Mouse (Mus musculus) spleen, postnatal 10 days (tissue): ENCODE data around the gene Smg9.
A peak's percentile ranks its signal among the peaks of the same experiment; 100 is the strongest.
"Not testable (repeated sequence)": the region's sequence is repeated elsewhere in the genome, so short reads cannot be mapped to it uniquely, and the experiment has no call there.

Source experiments
- DNase-seq, 2 experiments: peaks; one replicate each; pipeline ENCODE4 v3.0.0; 2021 to 2022; ENCODE audit warnings: low spot score in 2 of 2

Gene Smg9

DNA sequence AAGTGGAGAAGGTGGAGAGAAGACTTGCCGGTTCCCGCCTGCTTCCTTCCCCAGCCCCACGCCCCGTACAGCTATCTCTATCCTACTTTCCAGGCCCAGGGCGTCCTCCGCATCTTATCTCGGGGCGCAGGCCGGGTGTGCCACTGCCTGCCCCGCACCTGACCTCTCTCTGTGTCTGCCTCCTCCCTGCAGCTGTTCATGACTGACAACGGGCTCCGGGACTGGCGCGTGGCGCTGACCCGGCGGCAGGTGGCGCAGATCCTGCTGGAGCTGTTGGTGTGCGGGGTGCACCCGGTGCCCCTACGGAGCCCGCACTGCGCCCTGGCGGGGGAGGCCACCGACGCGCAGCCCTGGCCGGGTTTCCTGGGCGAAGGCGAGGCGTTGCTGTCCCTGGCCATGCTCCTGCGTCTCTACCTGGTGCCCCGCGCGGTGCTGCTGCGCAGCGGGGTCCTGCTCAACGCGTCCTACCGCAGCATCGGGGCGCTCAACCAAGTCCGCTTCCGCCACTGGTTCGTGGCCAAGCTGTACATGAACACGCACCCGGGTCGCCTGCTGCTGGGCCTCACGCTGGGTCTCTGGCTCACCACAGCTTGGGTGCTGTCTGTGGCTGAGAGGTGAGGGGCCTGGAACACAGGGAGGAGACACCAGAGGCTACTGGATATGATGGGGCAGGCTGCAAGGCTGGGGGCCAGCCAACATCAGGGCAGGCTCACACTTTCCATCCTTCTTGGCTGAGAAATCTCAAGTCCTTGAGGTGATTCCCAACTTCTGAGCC lies 22.1 kb upstream of the Smg9 start:
- peak; percentile 89 to 95 for DNase-seq

DNA sequence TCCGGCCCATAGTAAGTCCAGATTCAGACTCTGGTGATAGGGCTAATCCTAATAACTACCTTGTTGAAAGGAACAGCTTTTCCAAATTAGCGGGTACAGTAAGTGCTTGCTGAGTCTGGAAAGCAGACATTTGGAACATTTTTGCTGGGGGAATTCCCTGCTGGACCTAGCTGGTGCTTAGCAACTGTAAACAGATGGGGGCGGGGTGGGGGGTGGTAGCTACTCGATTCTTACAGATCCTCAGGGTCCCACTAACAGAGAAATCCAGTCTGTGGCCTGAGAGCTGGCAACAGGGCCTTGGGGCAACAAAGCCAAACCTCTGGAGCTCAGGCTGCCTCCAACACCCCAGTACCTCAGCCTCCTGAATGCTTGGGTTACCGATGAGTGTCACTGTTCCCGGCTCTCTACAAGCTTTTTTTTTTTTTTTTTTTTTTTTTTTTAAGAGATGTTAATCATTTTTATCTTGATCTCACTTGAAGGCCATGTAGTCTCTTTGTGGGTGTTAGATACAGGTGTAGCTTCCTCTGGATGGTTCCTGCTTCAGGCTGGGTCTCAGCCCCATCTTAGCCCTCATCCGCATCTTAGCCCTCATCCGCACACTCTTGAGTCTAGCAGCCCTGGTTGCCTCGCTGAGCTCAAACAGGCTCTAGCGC lies 21.2 kb upstream of the Smg9 start:
- DNase-seq = peak in 1 of 2 experiments; percentile 28

DNA sequence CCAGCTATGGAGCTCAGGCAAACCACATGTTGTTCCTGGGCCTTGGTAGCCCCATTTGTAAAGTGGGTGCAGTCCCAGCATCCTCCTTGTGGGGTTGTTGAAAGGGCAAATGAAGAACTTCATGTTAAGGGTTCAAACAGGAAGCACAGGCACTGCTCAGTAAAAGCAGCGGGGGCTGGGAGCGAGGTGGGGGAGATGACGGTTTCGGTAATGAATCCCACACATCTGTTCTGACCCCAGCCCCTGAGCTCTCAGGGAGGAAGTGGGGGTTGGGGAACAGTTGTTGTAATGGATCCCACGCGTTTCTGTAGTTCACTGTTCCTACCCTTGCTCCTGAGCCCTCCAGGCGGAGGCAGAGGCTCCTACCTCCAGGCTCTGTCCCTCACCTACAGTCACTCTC lies 19.5 kb upstream of the Smg9 start:
- DNase-seq = peak in 1 of 2 experiments; percentile 60

DNA sequence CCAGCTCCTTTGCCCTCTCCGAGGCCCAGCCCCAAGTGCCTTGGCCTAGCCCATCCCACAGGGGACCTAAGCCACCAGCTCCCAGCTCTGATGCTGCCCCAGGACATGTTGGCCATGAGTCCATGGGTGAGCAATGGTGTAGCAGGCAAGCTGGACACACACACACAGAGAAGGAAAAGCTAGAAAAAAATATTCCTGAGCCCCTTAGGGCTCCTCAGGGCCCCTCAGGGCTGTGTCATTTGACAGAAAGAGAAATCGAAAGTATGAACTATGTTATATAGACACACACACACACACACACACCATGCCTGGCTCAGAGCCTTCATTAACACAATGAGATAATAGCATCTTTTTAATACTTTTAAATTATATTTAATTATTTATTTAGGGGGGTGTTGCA lies 19.0 kb upstream of the Smg9 start:
- DNase-seq = no peak

DNA sequence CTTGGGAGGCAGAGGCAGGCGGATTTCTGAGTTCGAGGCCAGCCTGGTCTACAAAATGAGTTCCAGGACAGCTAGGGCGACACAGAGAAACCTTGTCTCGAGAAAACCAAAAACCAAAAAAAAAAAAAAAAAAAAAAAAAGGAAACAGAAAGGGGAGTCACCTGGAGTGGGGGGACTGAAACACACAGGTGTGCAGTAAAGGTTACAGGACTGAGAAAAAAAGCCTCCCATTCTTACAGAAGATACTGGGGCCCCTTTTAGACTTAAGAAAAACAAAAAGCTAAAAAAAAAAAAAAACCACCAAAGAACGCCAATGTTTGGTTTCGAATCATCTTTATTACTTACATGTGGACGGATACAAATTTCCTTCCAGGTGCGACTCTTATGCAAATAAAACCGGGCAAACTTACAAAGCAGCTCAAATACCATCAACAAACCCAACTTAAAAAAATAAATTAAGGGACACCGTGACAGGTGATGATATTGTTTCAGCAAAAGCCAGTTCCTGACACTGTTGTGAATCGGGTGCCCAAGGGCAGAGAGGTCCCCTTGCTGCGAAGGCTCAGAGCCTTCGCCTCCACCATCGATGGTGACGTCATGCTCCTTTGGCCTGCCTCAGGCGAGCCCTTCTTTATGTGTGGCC lies 16.6 kb upstream of the Smg9 start:
- DNase-seq = no peak

DNA sequence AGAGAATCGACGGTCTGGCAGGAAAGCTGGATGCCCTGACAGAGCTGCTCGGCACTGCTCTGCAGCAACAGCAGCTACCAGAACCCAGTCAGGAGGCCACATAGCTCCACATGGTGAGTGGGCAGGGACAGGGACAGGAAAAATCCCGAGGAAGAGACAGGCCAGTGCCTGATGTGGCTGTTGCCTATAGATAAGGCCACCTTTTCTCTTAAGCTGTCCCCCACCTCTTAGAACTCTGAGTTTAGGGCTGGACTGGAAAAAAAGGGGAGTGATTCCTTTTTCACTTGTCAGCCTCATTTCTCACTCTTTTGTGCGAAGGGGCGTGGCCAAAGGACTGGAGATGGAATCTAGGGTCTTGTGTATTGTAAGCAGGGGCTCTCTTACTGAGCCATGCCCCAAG lies 15.3 kb upstream of the Smg9 start:
- no peak for DNase-seq

DNA sequence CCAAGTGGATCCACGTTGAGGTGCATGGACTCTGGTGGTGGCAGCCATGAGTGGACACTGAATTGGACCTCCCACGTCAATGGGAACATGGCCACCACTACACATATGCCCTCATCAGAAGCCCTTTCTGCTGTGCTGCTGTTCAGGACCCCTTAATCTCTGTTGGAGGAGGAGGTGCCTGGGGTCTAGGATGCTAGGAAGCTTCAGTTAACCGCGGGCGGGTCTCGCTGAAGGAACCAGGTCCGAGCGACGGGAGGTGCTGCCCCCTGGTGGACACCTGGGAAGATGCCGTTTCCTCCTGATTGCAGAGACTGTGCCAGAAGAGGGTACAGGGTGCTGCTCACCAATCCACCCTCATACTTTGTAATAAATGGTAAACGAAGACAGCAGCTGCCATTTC lies 14.6 kb upstream of the Smg9 start:
- DNase-seq = peak; percentile 84 to 90

DNA sequence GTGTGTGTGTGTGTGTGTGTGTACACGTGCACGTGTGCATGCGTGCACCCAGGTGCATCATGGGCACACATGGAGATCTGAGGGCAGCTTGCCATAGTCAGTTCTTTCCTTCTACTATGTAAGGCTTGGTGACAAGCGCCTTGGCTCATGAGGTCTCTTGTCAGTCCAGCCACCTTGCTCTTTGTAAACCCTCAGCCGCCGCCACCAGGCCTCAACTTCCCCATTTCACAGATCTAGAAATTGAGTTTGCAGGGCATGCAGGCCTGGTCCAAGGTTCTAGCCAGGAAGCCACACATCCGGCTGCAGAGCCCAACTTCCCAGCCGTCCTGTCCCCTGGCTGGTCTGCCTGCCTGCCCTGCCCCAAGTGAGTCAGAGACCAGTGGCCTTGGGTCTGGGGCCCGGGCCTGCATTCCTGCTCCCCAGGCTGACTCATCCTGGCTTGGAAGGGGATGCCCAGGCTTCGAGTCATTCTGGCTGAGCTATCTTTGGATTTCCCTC lies 12.3 kb upstream of the Smg9 start:
- DNase-seq = no peak

DNA sequence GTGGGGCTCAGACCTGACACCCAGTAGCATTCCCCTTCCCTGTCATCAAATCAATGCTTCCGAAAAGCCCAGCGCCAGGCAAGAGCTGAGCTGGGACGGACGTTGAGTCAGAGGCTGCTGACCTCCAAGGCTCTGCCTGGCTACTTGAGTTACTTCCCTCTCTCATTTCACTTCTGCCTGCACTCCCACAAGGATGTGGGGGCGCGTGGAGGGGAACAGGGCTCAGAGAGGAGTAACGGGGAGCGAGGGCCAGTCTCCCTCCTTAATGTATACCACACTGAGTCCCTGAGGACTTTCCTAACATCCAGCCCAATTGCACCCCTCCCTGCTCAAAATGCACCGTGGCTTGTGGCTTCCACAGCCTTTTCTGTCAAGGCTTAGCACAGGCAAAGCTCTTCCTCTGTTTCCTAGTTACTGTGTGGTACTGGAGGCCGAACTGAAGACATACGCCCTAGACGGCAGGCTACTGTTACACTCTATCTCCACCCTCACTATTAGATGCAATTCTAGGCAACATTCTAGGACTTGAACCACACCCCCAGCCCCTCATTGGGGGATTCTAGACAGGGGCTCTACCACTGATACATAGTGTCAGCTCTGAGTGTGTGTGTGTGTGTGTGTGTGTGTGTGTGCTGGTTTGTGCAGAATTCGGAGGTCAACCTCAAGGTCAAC lies 9.8 kb upstream of the Smg9 start:
- no peak for DNase-seq

DNA sequence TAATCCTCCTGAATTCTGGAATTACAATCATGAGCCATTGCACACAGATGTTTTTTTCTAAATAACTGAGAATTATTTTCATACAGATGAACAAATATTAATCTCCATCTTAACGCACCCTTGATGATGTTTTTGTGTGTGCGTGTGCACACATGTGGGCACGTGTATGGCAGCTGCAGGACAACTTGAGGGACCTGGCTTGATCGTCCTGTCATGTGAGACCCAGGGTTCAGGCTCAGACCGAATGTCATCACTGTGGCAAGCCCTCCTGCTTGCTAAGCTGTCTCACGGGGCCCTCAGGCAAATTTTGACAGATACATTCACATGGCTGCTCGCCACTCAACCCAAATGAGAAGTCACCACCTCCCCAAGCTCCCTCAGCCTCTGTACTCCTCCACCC lies 8.9 kb upstream of the Smg9 start:
- no peak for DNase-seq

DNA sequence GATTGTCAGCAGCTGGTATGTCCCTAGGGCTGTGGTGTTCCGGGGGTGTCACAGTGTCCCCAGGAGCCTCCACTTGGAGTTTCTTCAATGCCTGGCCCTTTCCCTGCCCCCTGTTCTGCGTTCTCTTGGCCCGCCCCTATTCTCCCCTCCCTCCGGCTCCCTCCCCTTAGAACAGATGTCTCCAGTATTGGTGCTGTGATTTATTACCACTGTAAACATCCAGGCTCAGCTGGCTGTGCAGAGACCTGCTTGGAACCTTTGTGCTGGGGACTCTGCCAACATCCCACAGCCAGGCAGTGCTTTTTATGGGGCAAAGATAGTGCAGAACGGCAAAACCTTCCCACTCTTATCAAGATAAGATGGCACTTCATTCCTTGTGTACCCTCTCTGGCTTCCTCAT lies 8.3 kb upstream of the Smg9 start:
- no peak for DNase-seq

DNA sequence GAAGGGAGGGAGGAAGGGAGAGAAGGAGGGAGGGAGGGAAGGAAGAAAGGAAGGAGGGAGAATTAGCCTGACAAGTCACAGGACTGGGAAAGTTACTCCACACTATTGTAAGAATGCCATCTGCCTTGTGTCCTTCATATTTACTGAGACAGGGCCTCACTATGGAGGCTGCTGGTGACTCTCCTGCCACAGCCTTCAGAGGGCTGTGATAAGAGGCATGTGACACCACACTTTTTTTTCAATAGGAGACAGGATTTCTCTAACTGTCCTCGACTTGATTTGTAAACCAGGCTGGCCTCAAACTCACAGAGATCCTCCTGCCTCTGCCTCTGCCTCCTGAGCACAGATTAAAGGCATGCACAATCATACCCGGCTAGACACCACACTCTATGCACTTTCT lies 7.7 kb upstream of the Smg9 start:
- no peak for DNase-seq

DNA sequence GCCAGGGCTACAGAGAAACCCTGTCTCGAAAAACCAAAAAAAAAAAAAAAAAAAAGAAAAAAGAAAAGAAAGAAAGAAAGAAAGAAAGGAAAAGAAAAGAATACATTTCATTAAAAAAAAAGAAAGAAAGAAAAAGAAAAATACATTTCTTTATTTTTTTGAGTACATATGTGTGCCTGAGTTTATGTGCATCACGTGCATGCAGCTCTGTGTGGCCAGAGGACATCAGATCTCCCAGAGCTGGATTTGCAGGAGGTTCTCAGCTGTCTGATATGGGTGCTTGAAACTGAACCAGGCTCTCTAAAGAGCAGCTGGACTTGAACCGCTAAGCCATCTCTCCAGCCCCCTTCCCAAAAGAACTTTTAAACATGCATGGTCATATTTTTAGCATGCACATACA lies 5.4 kb upstream of the Smg9 start:
- no peak for DNase-seq

DNA sequence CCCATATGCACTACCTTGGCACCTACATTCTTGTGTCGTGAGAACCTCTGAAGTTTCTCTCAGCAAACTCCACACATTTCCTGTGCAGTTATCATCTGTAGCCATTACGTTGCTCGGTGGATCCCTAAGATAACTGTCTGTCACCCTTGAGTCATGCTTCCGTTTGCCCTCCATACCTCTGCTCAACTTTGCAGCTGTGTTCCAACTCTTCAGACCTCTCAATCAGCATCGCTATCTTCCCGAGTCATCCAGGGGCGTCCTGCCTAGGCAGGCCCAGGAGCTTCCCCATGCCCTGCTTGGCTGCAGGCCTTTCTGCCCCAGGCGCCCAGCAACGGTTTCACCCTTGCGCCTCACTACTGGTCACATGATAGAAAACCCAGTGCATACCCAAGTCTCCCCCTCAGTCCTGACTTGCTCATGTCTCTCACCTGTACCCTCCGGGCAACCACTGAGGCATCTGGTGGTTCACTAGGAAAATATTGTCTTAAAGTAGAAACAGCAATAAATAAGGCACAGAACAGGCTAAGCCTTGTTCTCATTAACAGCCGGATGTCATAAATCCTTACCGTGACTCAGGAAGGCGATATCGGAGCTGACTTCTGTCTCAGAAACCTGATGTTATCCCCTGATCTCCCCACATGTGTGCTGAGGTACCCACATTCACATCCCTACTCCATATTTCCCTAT lies 4.8 kb upstream of the Smg9 start:
- DNase-seq = no peak

DNA sequence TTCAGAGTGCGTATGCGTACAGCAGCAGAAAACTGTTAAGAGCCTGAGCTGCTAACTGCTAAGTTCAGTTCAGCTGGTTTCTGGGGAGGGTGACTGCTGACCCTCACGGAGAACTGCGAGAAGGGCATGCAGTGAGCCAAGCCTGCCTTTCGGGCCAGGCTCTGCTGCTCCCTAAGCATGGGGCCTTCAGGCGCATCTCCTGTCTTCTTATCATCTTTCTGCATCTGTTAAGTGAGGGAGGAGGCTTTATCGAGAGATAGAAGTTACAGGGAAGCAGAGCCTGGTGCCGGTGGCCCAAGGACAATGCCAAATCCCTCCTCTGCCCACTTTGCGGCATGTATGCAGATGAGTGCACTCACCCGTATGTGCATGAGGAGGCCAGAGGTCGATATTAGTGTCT lies 2.6 kb upstream of the Smg9 start:
- peak in 1 of 2 experiments; percentile 44 for DNase-seq

DNA sequence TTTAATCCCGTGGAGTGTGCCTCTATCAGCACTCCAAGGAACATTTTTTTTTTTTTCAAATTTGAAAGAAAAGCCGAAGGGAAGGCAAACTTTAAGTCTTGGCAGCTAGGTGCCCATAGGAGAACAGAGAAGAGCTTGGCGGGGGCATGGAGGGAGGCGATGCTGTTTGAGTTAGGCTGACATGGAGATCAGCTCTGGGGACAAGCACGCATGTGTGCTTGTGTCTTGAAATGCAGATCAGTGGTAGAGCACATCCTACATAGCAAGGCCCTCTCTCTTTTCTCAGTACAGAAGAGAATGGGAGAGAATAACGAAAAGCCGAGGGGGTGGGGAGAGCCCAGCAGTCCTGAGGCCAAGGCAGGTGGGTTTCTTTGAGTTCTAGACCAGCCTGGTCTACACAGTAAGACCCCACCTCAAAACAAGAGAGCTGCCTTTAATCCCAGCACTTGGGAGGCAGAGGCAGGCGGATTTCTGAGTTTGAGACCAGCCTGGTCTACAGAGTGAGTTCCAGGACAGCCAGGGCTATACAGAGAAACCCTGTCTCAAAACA lies 980 bp upstream of the Smg9 start:
- no peak for DNase-seq

DNA sequence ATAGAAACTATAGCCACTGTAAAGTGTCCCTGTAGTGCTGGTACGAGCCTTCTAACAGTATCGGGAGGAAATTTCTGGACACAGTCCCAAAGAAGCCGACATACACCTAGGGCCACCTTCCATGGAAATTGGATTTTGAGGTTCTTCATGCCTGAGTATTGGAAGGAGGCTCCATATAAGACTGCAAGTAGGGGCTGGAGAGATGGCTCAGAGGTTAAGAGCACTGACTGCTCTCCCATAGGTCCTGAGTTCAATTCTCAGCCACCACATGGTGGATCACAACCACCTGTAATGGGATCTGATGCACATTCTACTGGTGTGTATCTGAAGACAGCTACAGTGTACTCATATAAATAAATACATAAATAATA lies 648 bp downstream of the Smg9 start:
- DNase-seq = no peak

DNA sequence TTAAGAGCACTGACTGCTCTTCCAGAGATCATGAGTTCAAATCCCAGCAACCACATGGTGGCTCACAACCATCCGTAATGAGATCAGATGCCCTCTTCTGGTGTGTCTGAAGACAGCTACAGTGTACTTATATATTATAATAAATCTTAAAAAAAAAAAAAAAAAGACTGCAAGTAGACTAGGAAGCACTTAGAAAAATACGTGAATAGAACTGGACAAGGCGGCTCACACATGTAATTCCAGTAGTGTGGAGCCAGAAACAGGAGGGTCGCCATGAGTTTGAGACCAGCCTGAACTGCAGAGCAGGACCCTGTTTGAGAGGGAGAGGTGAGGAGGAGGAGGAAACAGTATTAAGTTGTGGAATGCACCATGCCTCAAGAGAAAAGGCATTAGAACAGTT lies 1.1 kb downstream of the Smg9 start:
- not testable (repeated sequence) for DNase-seq

DNA sequence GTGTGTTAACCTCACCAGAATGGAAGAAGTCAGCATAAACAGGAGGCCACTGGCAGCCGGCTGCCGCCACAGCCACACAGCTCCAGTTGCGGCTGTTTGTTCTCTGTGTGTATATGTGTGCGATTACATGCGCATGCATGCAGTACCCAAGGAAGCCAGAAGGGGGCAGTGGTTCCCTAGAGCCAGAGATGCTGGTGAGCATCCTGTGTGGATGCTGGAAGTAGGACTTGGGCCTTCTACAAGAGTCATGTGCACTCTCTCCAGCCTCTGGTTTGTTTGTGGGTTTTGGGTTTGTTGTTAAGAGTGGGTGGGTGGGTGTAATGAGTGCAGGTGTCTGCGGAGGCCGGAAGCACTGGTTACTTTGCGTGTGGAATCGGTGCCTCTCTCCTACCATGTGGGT lies 3.4 kb downstream of the Smg9 start:
- DNase-seq = no peak

DNA sequence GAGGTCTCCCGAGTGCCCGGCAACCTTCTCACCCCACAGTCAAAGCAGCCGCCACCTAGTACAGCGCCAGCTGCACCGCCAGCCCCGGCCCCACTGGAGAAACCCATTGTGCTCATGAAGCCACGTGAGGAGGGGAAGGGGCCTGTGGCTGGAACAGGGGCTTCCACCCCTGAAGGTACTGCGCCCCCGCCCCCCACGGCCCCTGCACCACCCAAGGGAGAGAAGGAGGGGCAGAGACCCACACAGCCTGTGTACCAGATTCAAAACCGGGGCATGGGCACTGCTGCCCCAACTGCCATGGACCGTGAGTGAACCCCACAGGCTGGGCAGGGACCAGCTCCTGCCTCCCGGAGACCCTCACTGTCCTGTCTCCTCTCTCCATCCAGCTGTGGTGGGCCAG lies 6.2 kb downstream of the Smg9 start:
- DNase-seq = no peak

DNA sequence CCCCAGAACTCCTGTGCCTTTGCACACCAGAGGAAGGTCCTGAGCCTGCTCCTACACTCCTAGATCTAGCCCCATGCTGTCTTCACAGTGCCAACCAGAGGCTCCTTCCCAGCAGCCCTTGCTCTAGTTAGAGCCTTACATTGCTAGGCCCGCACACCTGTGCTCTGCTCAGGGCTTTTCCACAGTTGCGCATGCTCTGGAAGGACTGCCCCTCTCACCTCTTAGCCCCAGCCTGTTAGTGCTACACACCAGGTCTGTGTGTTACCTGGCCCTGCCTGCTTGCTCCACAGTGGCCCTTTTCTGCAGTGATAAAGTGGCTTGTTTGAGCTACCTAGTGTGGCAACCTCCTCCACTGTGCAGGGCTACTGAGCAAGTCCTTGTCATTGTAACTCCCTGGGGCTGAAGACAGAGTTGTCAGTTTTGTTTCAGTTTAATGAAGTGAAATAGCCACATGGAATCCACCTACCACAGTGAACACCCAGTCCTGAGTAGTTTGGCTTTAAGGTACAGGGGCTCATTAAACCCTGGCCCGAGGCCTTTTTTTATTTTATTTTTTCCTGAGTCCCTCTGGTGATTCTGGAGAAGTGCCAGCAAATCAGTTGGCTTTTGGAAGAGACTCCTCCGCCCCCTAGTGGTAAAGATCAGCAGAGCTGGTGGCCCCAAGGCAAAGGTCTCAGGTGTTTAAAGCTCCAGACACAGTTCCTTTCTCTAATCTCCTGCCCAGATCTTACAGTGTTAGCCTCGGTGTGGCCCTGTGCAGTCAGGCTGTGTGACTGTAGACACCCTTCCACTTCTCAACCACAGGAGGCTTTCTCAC lies 7.3 kb downstream of the Smg9 start:
- peak; percentile 67 to 80 for DNase-seq
